Comparison of ENCODE assay signal across 32 mouse cellular contexts in genomic region chr6:79057531-79057930, GRCm38 (mm10).
"Had no signal": no experiment of that assay in that cellular context is flagged by ENCODE, and none has a peak within 500 bp of the region (broad histone marks: within the 10 kb centered on the region; RNA-seq: fewer than 3 reads in every experiment).

No protein-coding gene starts in this region.

- H3K27me3 ChIP-seq: heart, embryonic 12.5 days; heart, embryonic 13.5 days; heart, embryonic 15.5 days; hindbrain, embryonic 12.5 days; hindbrain, embryonic 13.5 days; hindbrain, embryonic 15.5 days; kidney, embryonic 15.5 days had no signal

- H3K36me3 ChIP-seq: heart, embryonic 10.5 days; heart, embryonic 12.5 days; heart, embryonic 13.5 days; heart, embryonic 15.5 days; hindbrain, embryonic 10.5 days; hindbrain, embryonic 12.5 days; hindbrain, embryonic 13.5 days; hindbrain, embryonic 15.5 days; kidney, embryonic 15.5 days had no signal

- ATAC-seq: hindbrain, embryonic 16.5 days; hindbrain, postnatal 0 days; inflammation-experienced regulatory T-cells, adult 6 months had no signal

- H3K9ac ChIP-seq: heart, embryonic 12.5 days; heart, embryonic 13.5 days; heart, embryonic 15.5 days; hindbrain, embryonic 12.5 days; hindbrain, embryonic 13.5 days; hindbrain, embryonic 14.5 days; hindbrain, embryonic 15.5 days; kidney, embryonic 15.5 days had no signal

- H3K27ac ChIP-seq: heart, embryonic 10.5 days; heart, embryonic 13.5 days; heart, embryonic 15.5 days; hindbrain, embryonic 10.5 days; hindbrain, embryonic 12.5 days; hindbrain, embryonic 13.5 days; hindbrain, embryonic 14.5 days; hindbrain, embryonic 15.5 days; hindbrain, postnatal 0 days; kidney, embryonic 15.5 days; kidney, postnatal 0 days; layer of hippocampus, adult 2 months; left cerebral cortex, adult 2 months had no signal

- H3K4me1 ChIP-seq: heart, embryonic 10.5 days; heart, embryonic 12.5 days; heart, embryonic 13.5 days; heart, embryonic 15.5 days; hindbrain, embryonic 10.5 days; hindbrain, embryonic 12.5 days; hindbrain, embryonic 13.5 days; hindbrain, embryonic 15.5 days; kidney, embryonic 15.5 days had no signal

- H3K4me2 ChIP-seq: heart, embryonic 11.5 days; heart, embryonic 12.5 days; heart, embryonic 13.5 days; heart, embryonic 15.5 days; hindbrain, embryonic 12.5 days; hindbrain, embryonic 13.5 days; hindbrain, embryonic 14.5 days; hindbrain, embryonic 15.5 days; kidney, embryonic 15.5 days had no signal

- H3K9me3 ChIP-seq: heart, embryonic 10.5 days; heart, embryonic 12.5 days; heart, embryonic 13.5 days; heart, embryonic 15.5 days; hindbrain, embryonic 10.5 days; hindbrain, embryonic 12.5 days; hindbrain, embryonic 13.5 days; hindbrain, embryonic 15.5 days; kidney, embryonic 15.5 days had no signal

- H3K4me3 ChIP-seq: heart, embryonic 10.5 days; heart, embryonic 12.5 days; heart, embryonic 13.5 days; heart, embryonic 15.5 days; hindbrain, embryonic 10.5 days; hindbrain, embryonic 12.5 days; hindbrain, embryonic 13.5 days; hindbrain, embryonic 15.5 days; kidney, embryonic 15.5 days; layer of hippocampus, adult 2 months; left cerebral cortex, adult 2 months had no signal

- DNase-seq: heart, postnatal 10 days; heart, postnatal 14 days; heart, postnatal 36 days; heart, postnatal 4 days; kidney, adult 11 months; kidney, adult 18-20 months; kidney, adult 2 months; kidney, adult 8-10 months; kidney, adult 9 months; kidney, postnatal 10 days; kidney, postnatal 14 days; kidney, postnatal 25 days; kidney, postnatal 36 days; layer of hippocampus, adult 9-11 months; layer of hippocampus, postnatal 36 days had no signal
